Mouse (Mus musculus): ENCODE measurements around the gene Crb2. TPM values are rescaled to one million over a fixed set of nuclear protein-coding genes. Genes with fewer than 3 reads are reported as not detected.
A peak's percentile ranks its signal among the peaks of the same experiment; 100 is the strongest.

The Crb2 gene
- polyA plus RNA-seq, 1 experiment from 2014 or later = 32.7 TPM

- Histone ChIP-seq H3K4me1 (replicated peaks; ENCODE audit: control insufficient read depth, insufficient read depth, low read length) (no peaks in the 10 kb centered on the region), H3K4me3 (ENCODE audit: low read depth, low read length) (no peak overlapping the region), H3K4me2 (ENCODE audit: low read depth, low read length, severe bottlenecking) (no peak overlapping the region), H3K9ac (ENCODE audit: low read length) (no peak overlapping the region; the same call in 1 of the 2 replicates), H3K9me3 (ENCODE audit: control insufficient read depth, low read length) (no peaks in the 10 kb centered on the region), H3K27me3 (ENCODE audit: control insufficient read depth, insufficient read depth, low read length) (no peaks in the 10 kb centered on the region), H3K36me3 (ENCODE audit: control insufficient read depth, insufficient read depth, low read length) (peaks cover 4% of the 10 kb centered on the region; the same call in 1 of the 2 replicates), H3K27ac (ENCODE audit: low read depth, low read length) (no peak overlapping the region)
- DNase-seq (ENCODE audit: low spot score) = no peak
- 59% methylated on average over 6 of the region's 6 CpGs for WGBS
- ATAC-seq (replicated peaks; ENCODE audit: low FRiP score) = no peak
Measured at GRCm38 (mm10) chr2:37799137-37799536, 23.1 kb downstream of the Crb2 start.

DNA sequence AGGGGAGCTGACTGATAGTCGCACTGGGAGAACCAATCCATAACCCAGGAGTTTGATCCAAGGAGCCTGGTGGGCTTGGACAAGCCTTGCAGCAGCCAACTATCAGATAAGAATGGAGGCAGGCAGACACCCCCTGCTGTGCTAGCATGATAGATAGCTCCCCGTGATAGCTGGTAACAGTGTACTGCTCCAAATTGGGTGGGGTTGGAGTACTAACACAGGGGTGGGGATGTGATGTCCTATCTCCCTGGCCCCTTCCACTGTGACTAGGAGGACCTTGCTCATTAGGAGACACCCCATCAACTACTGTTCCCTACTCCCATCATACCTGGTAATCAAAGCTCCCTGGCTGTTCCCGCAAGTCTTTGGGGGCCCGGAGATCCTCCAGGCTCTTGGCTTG lies 25.6 kb downstream of the Crb2 start:
- Histone ChIP-seq H3K4me2 (ENCODE audit: low read depth, low read length, severe bottlenecking) (no peak overlapping the region), H3K36me3 (ENCODE audit: control insufficient read depth, insufficient read depth, low read length) (0 out of 2 replicates have a peak, but pooled peaks cover 4% of the 10 kb centered on the region), H3K9me3 (ENCODE audit: control insufficient read depth, low read length) (no peaks in the 10 kb centered on the region), H3K4me3 (ENCODE audit: low read depth, low read length) (no peak overlapping the region), H3K4me1 (replicated peaks; ENCODE audit: control insufficient read depth, insufficient read depth, low read length) (no peaks in the 10 kb centered on the region), H3K27ac (ENCODE audit: low read depth, low read length) (no peak overlapping the region), H3K27me3 (ENCODE audit: control insufficient read depth, insufficient read depth, low read length) (no peaks in the 10 kb centered on the region), H3K9ac (ENCODE audit: low read length) (no peak overlapping the region)
- DNase-seq (ENCODE audit: low spot score) (peak; percentile 50), ATAC-seq (replicated peaks; ENCODE audit: low FRiP score) (no peak)
- WGBS = 89% methylated on average over 4 of the region's 4 CpGs

DNA sequence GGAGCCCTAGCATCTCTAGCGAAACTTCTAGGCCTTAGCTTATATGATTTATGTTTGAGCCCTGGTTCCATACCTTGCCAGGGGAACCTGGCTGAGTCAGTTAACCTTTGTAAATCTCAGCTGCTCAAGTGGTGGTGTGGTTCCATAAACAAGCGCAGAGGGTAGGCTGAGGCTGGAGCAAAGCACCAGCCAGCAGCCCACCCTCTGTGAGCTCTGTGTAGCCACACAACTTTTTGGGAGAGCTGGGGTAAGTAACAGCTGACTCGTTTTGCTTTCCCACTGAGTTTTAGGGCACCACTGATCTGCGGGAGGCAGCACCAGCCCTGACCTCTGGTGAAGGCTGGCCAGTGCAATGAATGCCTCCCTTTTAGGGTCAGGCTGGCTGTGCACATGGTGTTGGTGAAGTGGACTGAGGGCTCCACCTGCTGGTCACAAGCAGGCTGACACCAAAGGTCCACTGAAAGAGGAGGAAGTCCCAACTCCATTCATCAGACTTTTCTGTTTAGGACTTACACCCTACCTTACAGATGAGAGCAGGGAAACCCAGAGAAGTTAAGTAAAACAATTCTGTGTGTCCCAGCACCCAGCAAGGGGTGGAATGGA lies 26.7 kb downstream of the Crb2 start:
- H3K27me3 ChIP-seq (ENCODE audit: control insufficient read depth, insufficient read depth, low read length) = no peaks in the 10 kb centered on the region
- WGBS = 45% methylated on average over 4 of the region's 4 CpGs
- no peak overlapping the region; the same call in 1 of the 2 replicates for H3K9ac ChIP-seq (ENCODE audit: low read length)
- no peak overlapping the region for H3K4me2 ChIP-seq (ENCODE audit: low read depth, low read length, severe bottlenecking)
- no peak overlapping the region for H3K27ac ChIP-seq (ENCODE audit: low read depth, low read length)
- ATAC-seq (replicated peaks; ENCODE audit: low FRiP score) (peak; percentile 79), DNase-seq (ENCODE audit: low spot score) (peak; percentile 86)
- H3K4me3 ChIP-seq (ENCODE audit: low read depth, low read length) = no peak overlapping the region
- no peaks in the 10 kb centered on the region for H3K4me1 ChIP-seq (replicated peaks; ENCODE audit: control insufficient read depth, insufficient read depth, low read length)
- H3K36me3 ChIP-seq (ENCODE audit: control insufficient read depth, insufficient read depth, low read length) = no peaks in the 10 kb centered on the region
- H3K9me3 ChIP-seq (ENCODE audit: control insufficient read depth, low read length) = no peaks in the 10 kb centered on the region

- Histone ChIP-seq H3K36me3 (ENCODE audit: control insufficient read depth, insufficient read depth, low read length) (no peaks in the 10 kb centered on the region), H3K4me3 (ENCODE audit: low read depth, low read length) (no peak overlapping the region), H3K9me3 (ENCODE audit: control insufficient read depth, low read length) (no peaks in the 10 kb centered on the region), H3K4me2 (ENCODE audit: low read depth, low read length, severe bottlenecking) (no peak overlapping the region), H3K27me3 (ENCODE audit: control insufficient read depth, insufficient read depth, low read length) (no peaks in the 10 kb centered on the region), H3K4me1 (replicated peaks; ENCODE audit: control insufficient read depth, insufficient read depth, low read length) (no peaks in the 10 kb centered on the region), H3K27ac (ENCODE audit: low read depth, low read length) (no peak overlapping the region), H3K9ac (ENCODE audit: low read length) (no peak overlapping the region)
- ATAC-seq (replicated peaks; ENCODE audit: low FRiP score) (0 out of 2 replicates have a peak, but pooled peaks have one; percentile 13), DNase-seq (ENCODE audit: low spot score) (no peak)
- 81% methylated on average over 2 of the region's 2 CpGs for WGBS
Measured at GRCm38 (mm10) chr2:37811682-37812081, 35.6 kb downstream of the Crb2 start.

- Histone ChIP-seq H3K27ac (ENCODE audit: low read depth, low read length) (no peak overlapping the region), H3K27me3 (ENCODE audit: control insufficient read depth, insufficient read depth, low read length) (no peaks in the 10 kb centered on the region), H3K4me2 (ENCODE audit: low read depth, low read length, severe bottlenecking) (no peak overlapping the region), H3K4me1 (replicated peaks; ENCODE audit: control insufficient read depth, insufficient read depth, low read length) (peaks cover under 1% of the 10 kb centered on the region; the same call in 1 of the 2 replicates), H3K36me3 (ENCODE audit: control insufficient read depth, insufficient read depth, low read length) (no peaks in the 10 kb centered on the region), H3K9me3 (ENCODE audit: control insufficient read depth, low read length) (no peaks in the 10 kb centered on the region), H3K9ac (ENCODE audit: low read length) (no peak overlapping the region), H3K4me3 (ENCODE audit: low read depth, low read length) (no peak overlapping the region)
- DNase-seq (ENCODE audit: low spot score) = no peak
- no peak for ATAC-seq (replicated peaks; ENCODE audit: low FRiP score)
- 95% methylated on average over 5 of the region's 5 CpGs for whole genome bisulfite sequencing
Measured at GRCm38 (mm10) chr2:37812401-37812800, 36.4 kb downstream of the Crb2 start.

DNA sequence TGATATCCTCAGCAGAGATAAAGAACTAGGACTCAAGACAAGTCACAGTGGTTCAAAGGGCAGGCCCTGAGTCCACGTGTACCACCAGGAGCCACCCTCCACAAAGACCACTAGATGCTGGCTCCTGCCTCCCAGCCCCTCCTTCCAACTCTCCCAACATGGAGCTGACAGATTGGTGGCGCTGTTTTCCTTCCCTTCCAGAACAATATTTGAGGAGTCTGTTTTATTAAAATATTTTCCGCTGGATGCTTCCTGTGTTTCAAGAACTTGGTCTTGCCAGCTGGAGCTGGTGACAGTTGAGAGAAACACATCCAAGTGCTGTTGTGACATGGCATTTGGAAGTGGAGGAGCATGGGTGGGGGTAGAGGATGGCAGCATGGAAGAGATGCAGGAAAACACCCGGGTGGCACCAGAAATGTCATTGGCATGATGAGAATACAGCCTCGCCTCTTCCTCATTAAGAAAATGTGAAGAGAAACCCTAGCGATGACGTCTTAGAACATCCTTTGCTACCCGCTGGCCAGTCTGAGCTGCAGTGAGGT lies 38.8 kb downstream of the Crb2 start:
- no peak overlapping the region for H3K4me3 ChIP-seq (ENCODE audit: low read depth, low read length)
- ATAC-seq (replicated peaks; ENCODE audit: low FRiP score) (no peak), DNase-seq (ENCODE audit: low spot score) (no peak)
- H3K27ac ChIP-seq (ENCODE audit: low read depth, low read length) = no peak overlapping the region
- no peak overlapping the region for H3K9ac ChIP-seq (ENCODE audit: low read length)
- H3K4me2 ChIP-seq (ENCODE audit: low read depth, low read length, severe bottlenecking) = no peak overlapping the region
- 84% methylated on average over 8 of the region's 8 CpGs for WGBS
- no peaks in the 10 kb centered on the region for H3K27me3 ChIP-seq (ENCODE audit: control insufficient read depth, insufficient read depth, low read length)
- peaks cover 22% of the 10 kb centered on the region for H3K4me1 ChIP-seq (replicated peaks; ENCODE audit: control insufficient read depth, insufficient read depth, low read length)
- H3K36me3 ChIP-seq (ENCODE audit: control insufficient read depth, insufficient read depth, low read length) = no peaks in the 10 kb centered on the region
- H3K9me3 ChIP-seq (ENCODE audit: control insufficient read depth, low read length) = no peaks in the 10 kb centered on the region

- H3K27ac ChIP-seq (ENCODE audit: low read depth, low read length) = no peak overlapping the region
- H3K4me1 ChIP-seq (replicated peaks; ENCODE audit: control insufficient read depth, insufficient read depth, low read length) = peaks cover 25% of the 10 kb centered on the region
- DNase-seq (ENCODE audit: low spot score) (peak; percentile 90), ATAC-seq (replicated peaks; ENCODE audit: low FRiP score) (no peak)
- no peak overlapping the region for H3K4me3 ChIP-seq (ENCODE audit: low read depth, low read length)
- no peaks in the 10 kb centered on the region for H3K36me3 ChIP-seq (ENCODE audit: control insufficient read depth, insufficient read depth, low read length)
- H3K4me2 ChIP-seq (ENCODE audit: low read depth, low read length, severe bottlenecking) = no peak overlapping the region
- H3K9me3 ChIP-seq (ENCODE audit: control insufficient read depth, low read length) = no peaks in the 10 kb centered on the region
- 14% methylated on average over 3 of the region's 3 CpGs for WGBS
- H3K9ac ChIP-seq (ENCODE audit: low read length) = no peak overlapping the region
- H3K27me3 ChIP-seq (ENCODE audit: control insufficient read depth, insufficient read depth, low read length) = no peaks in the 10 kb centered on the region
Measured at GRCm38 (mm10) chr2:37815676-37816075, 39.6 kb downstream of the Crb2 start.

DNA sequence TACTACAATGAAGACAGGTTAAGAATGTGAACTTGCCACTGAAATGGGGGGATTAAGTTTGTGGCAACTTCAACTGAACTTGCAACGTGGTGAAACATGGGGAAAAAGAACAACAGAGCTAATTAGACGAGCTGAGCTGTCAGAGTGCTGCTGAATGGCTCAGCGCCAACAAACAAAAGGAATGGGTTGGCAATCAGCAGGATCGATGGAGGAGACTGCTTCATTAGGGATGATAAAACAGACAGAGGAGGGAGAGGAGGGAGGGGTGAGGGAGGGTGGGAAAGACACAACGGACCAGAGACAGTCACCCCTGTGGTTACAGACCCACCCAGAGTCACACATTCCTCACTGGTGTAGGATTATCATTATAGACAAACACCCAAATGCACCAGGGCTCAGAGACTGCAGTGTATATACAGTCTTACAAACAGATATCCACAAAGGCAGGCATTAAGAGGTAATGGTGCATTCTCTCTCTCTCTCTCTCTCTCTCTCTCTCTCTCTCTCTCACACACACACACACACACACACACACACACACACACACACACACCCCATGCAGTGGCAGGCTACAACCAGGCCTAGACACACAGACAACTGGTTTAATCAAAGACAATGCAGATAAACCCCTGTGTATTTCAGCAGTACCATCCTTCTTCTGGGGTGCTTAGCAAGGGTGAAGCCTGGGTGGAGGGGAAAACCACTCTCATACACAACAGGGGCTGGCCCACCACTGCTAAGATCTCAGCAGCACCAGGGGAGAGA lies 42.9 kb downstream of the Crb2 start:
- H3K9ac ChIP-seq (ENCODE audit: low read length) = 0 out of 2 replicates have a peak overlapping the region, but pooled peaks have one; percentile 14
- peaks cover 25% of the 10 kb centered on the region for H3K4me1 ChIP-seq (replicated peaks; ENCODE audit: control insufficient read depth, insufficient read depth, low read length)
- ATAC-seq (replicated peaks; ENCODE audit: low FRiP score) = peak; percentile 67
- H3K36me3 ChIP-seq (ENCODE audit: control insufficient read depth, insufficient read depth, low read length) = no peaks in the 10 kb centered on the region
- 4% methylated on average over 5 of the region's 5 CpGs for WGBS
- no peak overlapping the region for H3K4me2 ChIP-seq (ENCODE audit: low read depth, low read length, severe bottlenecking)
- H3K4me3 ChIP-seq (ENCODE audit: low read depth, low read length) = no peak overlapping the region
- H3K9me3 ChIP-seq (ENCODE audit: control insufficient read depth, low read length) = no peaks in the 10 kb centered on the region
- peak; percentile 70 for DNase-seq (ENCODE audit: low spot score)
- H3K27me3 ChIP-seq (ENCODE audit: control insufficient read depth, insufficient read depth, low read length) = no peaks in the 10 kb centered on the region
- peak overlapping the region; percentile 54; the same call in 1 of the 2 replicates for H3K27ac ChIP-seq (ENCODE audit: low read depth, low read length)

Measured in forebrain, embryonic 11.5 days (tissue).